Mouse (Mus musculus) heart, postnatal 0 days (tissue): ENCODE measurements around the gene Aoc1. TPM values are rescaled to one million over a fixed set of nuclear protein-coding genes. Genes with fewer than 3 reads are reported as not detected.

Experiments used
- ATAC-seq: fragments of 200-750 bp; cut with Nextera tagmentation; 2 replicates; pipeline ENCODE4 v1.8.0; 2017; ENCODE audit warnings: low read depth, moderate number of reproducible peaks, moderate library complexity; ENCODE audit not compliant: insufficient read depth
- DNase-seq: peaks from one replicate; pipeline ENCODE4 v3.0.0-alpha.2; 2016; ENCODE audit warnings: low spot score
- H3K27ac ChIP-seq: fragments of 300-500 bp; sonication (generic); 2 replicates; pipeline ENCODE4 v1.5.1; 2014; ENCODE audit warnings: low read depth, mild to moderate bottlenecking
- H3K27me3 ChIP-seq: fragments of 300-500 bp; sonication (generic); 2 replicates; pipeline ENCODE4 v1.6.1; 2014; ENCODE audit warnings: low read length, mixed read lengths; ENCODE audit not compliant: control insufficient read depth, insufficient read depth
- H3K36me3 ChIP-seq: fragments of 300-500 bp; sonication (generic); replicated peaks from 2 replicates; pipeline ENCODE4 v1.6.1; 2014; ENCODE audit warnings: low read length, mixed read lengths; ENCODE audit not compliant: control insufficient read depth, insufficient read depth
- H3K4me1 ChIP-seq: fragments of 300-500 bp; sonication (generic); 2 replicates; pipeline ENCODE4 v1.6.1; 2014; ENCODE audit warnings: antibody characterized with exemption; ENCODE audit not compliant: control insufficient read depth, insufficient read depth
- H3K4me2 ChIP-seq: fragments of 300-500 bp; sonication (generic); 2 replicates; pipeline ENCODE4 v1.6.1; 2014; ENCODE audit warnings: low read depth, mild to moderate bottlenecking, low read length, moderate library complexity
- H3K4me3 ChIP-seq: fragments of 300-500 bp; sonication (generic); 2 replicates; pipeline ENCODE4 v1.5.1; 2014; ENCODE audit warnings: low read depth, low read length
- H3K9ac ChIP-seq: fragments of 300-500 bp; sonication (generic); replicated peaks from 2 replicates; pipeline ENCODE4 v1.6.1; 2014; ENCODE audit warnings: low read depth, low read length, mixed read lengths
- H3K9me3 ChIP-seq: fragments of 300-500 bp; sonication (generic); replicated peaks from 2 replicates; pipeline ENCODE4 v1.6.1; 2016; ENCODE audit warnings: low read length; ENCODE audit not compliant: control insufficient read depth
- CTCF ChIP-seq: IDR thresholded peaks from 2 replicates; pipeline ENCODE4 v1.5.1; 2016; ENCODE audit warnings: antibody characterized with exemption, control low read depth, low read depth
- EP300 ChIP-seq: IDR thresholded peaks from 2 replicates; pipeline ENCODE4 v1.6.1; 2016; ENCODE audit warnings: antibody characterized with exemption, low read depth
- WGBS: fragments of 180-500 bp; shearing (Covaris S2); extraction: QIAGEN DNeasy Blood & Tissue Kit; methylation state at CpG from one replicate; pipeline ENCODE4 v1.1.7; 2014; 5-methylcytosine and 5-hydroxymethylcytosine counted together
- polyA plus RNA-seq: library from polyadenylated mRNA; unstranded; fragments of >200 nt; fragmentation: Nextera tagmentation; extraction: Ambion mirVana; gene quantifications from 2 replicates; pipeline ENCODE4 v1.2.1, GENCODE M21; 2015
- total RNA-seq: library from RNA; depleted of rRNA; stranded (reverse); fragments of >200 nt; gene quantifications from 2 replicates; pipeline ENCODE4 v1.2.3, GENCODE M21; 2014; ENCODE audit warnings: low replicate concordance

Gene Aoc1
- total and polyA plus RNA-seq, 2 experiments from 2014 or later, result 0.99 TPM; not detected in 1

- peak; percentile 22 for ATAC-seq
- Histone ChIP-seq H3K36me3 (peaks cover 4% of the 10 kb centered on the region), H3K27ac (peak within 1 kb of the TSS; percentile 84), H3K9ac (peak within 1 kb of the TSS; percentile 27), H3K27me3 (no peaks in the 10 kb centered on the region), H3K4me1 (peaks cover 14% of the 10 kb centered on the region; the same call in 1 of the 2 replicates), H3K4me2 (peak within 1 kb of the TSS; percentile 59), H3K9me3 (no peaks in the 10 kb centered on the region), H3K4me3 (peak within 1 kb of the TSS; percentile 45)
- 3% methylated on average over 7 of the region's 7 CpGs for WGBS
- peak; percentile 62 for DNase-seq
- TF ChIP-seq EP300 (no peak), CTCF (no peak)
Measured at GRCm38 (mm10) chr6:48840371-48840969, 32.2 kb upstream of the Aoc1 start, which contains the start of gene Tmem176a. Tmem176a (plus strand) TSS chr6:48840919.

- DNase-seq (peak; percentile 94), ATAC-seq (peak; percentile 93)
- no peak; the same call in 1 of the 2 replicates for TF ChIP-seq EP300
- no peak for TF ChIP-seq CTCF
- H3K27me3 ChIP-seq, result no peaks in the 10 kb centered on the region
- H3K9ac ChIP-seq, result peak within 1 kb of the TSS; percentile 27
- peak within 1 kb of the TSS; percentile 59 for H3K4me2 ChIP-seq
- H3K27ac ChIP-seq, result peak within 1 kb of the TSS; percentile 84
- H3K4me1 ChIP-seq, result peaks cover 14% of the 10 kb centered on the region; the same call in 1 of the 2 replicates
- H3K9me3 ChIP-seq, result no peaks in the 10 kb centered on the region
- 6% methylated on average over 6 of the region's 6 CpGs for WGBS
- peaks cover 4% of the 10 kb centered on the region for H3K36me3 ChIP-seq
- H3K4me3 ChIP-seq, result peak within 1 kb of the TSS; percentile 45
Measured at GRCm38 (mm10) chr6:48840973-48841625, 31.6 kb upstream of the Aoc1 start, which contains the start of gene Tmem176b. Tmem176b (minus strand) TSS chr6:48841496.

- Histone ChIP-seq H3K4me3 (no peak overlapping the region), H3K27me3 (no peaks in the 10 kb centered on the region), H3K36me3 (peaks cover 4% of the 10 kb centered on the region), H3K4me2 (peak overlapping the region; percentile 59), H3K9me3 (no peaks in the 10 kb centered on the region), H3K9ac (no peak overlapping the region), H3K27ac (peak overlapping the region; percentile 84; the same call in 1 of the 2 replicates), H3K4me1 (peaks cover 14% of the 10 kb centered on the region; the same call in 1 of the 2 replicates)
- WGBS, result 55% methylated on average over 11 of the region's 11 CpGs
- ATAC-seq, result no peak
- TF ChIP-seq CTCF (peak; percentile 26), EP300 (no peak)
- DNase-seq, result no peak
Measured at GRCm38 (mm10) chr6:48842111-48842842, 30.4 kb upstream of the Aoc1 start.

GRCm38 (mm10) chr6:48845086-48845485 lies 27.6 kb upstream of the Aoc1 start:
- no peak for DNase-seq
- no peak overlapping the region for H3K27ac ChIP-seq
- no peak overlapping the region for H3K9ac ChIP-seq
- no peaks in the 10 kb centered on the region for H3K27me3 ChIP-seq
- H3K36me3 ChIP-seq, result peaks cover 4% of the 10 kb centered on the region; the same call in 1 of the 2 replicates
- ATAC-seq, result no peak
- no peak for TF ChIP-seq CTCF
- TF ChIP-seq EP300, result no peak
- H3K4me1 ChIP-seq, result peaks cover 13% of the 10 kb centered on the region; the same call in 1 of the 2 replicates
- no peak overlapping the region for H3K4me3 ChIP-seq
- H3K4me2 ChIP-seq, result no peak overlapping the region
- WGBS, result 65% methylated on average over 4 of the region's 4 CpGs
- no peaks in the 10 kb centered on the region for H3K9me3 ChIP-seq

- 1% methylated on average over 28 of the region's 29 CpGs for WGBS
- Histone ChIP-seq H3K27ac (peak overlapping the region; percentile 66), H3K4me2 (peak overlapping the region; percentile 67), H3K36me3 (no peaks in the 10 kb centered on the region), H3K4me3 (peak overlapping the region; percentile 42), H3K9ac (0 out of 2 replicates have a peak overlapping the region, but pooled peaks have one; percentile 2), H3K9me3 (no peaks in the 10 kb centered on the region), H3K4me1 (peaks cover 10% of the 10 kb centered on the region; the same call in 1 of the 2 replicates), H3K27me3 (no peaks in the 10 kb centered on the region)
- peak; percentile 53 for ATAC-seq
- no peak for TF ChIP-seq EP300
- no peak for TF ChIP-seq CTCF
- DNase-seq, result no peak
Measured at GRCm38 (mm10) chr6:48851820-48852491, 20.7 kb upstream of the Aoc1 start.
